Mouse (Mus musculus) c-Kit-negative CD71-positive TER-119-positive erythroid progenitor cells, embryonic 14.5 days (primary cell): ENCODE data around the gene Sfxn4.

Experiments used
- DNase-seq: peaks from one replicate; pipeline ENCODE4 v3.0.0-alpha.2; 2013; ENCODE audit warnings: low read depth, low spot score

Gene Sfxn4

GRCm38 (mm10) chr19:60843324-60843723, 18.0 kb downstream of the Sfxn4 start:
- DNase-seq: no peak

GRCm38 (mm10) chr19:60837747-60838146, 23.5 kb downstream of the Sfxn4 start:
- DNase-seq: peak; percentile 72

- no peak for DNase-seq
Observed at GRCm38 (mm10) chr19:60818677-60819076, 42.6 kb downstream of the Sfxn4 start.

GRCm38 (mm10) chr19:60813133-60813532, 48.1 kb downstream of the Sfxn4 start:
- DNase-seq: no peak

GRCm38 (mm10) chr19:60812036-60812389, 49.3 kb downstream of the Sfxn4 start:
- no peak for DNase-seq

GRCm38 (mm10) chr19:60811098-60812035, 49.9 kb downstream of the Sfxn4 start, which contains the start of gene Fam45a:
Gene Fam45a, plus strand, starts transcription at chr19:60811585.
- peak; percentile 91 for DNase-seq

- DNase-seq: no peak
Observed at GRCm38 (mm10) chr19:60809927-60810326, 51.4 kb downstream of the Sfxn4 start.

GRCm38 (mm10) chr19:60804903-60805302, 56.4 kb downstream of the Sfxn4 start:
- no peak for DNase-seq

GRCm38 (mm10) chr19:60799867-60800569, 61.3 kb downstream of the Sfxn4 start:
- DNase-seq: peak; percentile 72

GRCm38 (mm10) chr19:60797415-60797814, 63.9 kb downstream of the Sfxn4 start:
- no peak for DNase-seq

- DNase-seq: no peak
Observed at GRCm38 (mm10) chr19:60795244-60795643, 66.0 kb downstream of the Sfxn4 start.

GRCm38 (mm10) chr19:60793170-60793707, 68.0 kb downstream of the Sfxn4 start:
- DNase-seq: no peak

- DNase-seq: no peak
Observed at GRCm38 (mm10) chr19:60791164-60791563, 70.1 kb downstream of the Sfxn4 start.

GRCm38 (mm10) chr19:60790551-60791161, 70.6 kb downstream of the Sfxn4 start, which contains the start of gene Eif3a:
Gene Eif3a, minus strand, starts transcription at chr19:60790658.
- peak; percentile 87 for DNase-seq

GRCm38 (mm10) chr19:60789919-60790506, 71.3 kb downstream of the Sfxn4 start:
- no peak for DNase-seq

- no peak for DNase-seq
Observed at GRCm38 (mm10) chr19:60789452-60789851, 71.8 kb downstream of the Sfxn4 start.

- no peak for DNase-seq
Observed at GRCm38 (mm10) chr19:60788214-60788960, 72.9 kb downstream of the Sfxn4 start.

GRCm38 (mm10) chr19:60787465-60788150, 73.7 kb downstream of the Sfxn4 start:
- no peak for DNase-seq
